Mouse (Mus musculus) hindbrain, embryonic 13.5 days (tissue): Measurements from ENCODE around the gene Siah1a. TPM values are rescaled to one million over a fixed set of nuclear protein-coding genes. Genes with fewer than 3 reads are reported as not detected.

Experiments
- ATAC-seq: fragments of 200-750 bp; cut with Nextera tagmentation; 2 replicates; pipeline ENCODE4 v1.8.0; 2017; ENCODE audit warnings: moderate TSS enrichment; ENCODE audit not compliant: low FRiP score
- H3K27ac ChIP-seq: fragments of 300-500 bp; sonication (generic); 2 replicates; pipeline ENCODE4 v1.5.1; 2015; ENCODE audit warnings: inconsistent platforms, mild to moderate bottlenecking, moderate library complexity
- H3K27me3 ChIP-seq: fragments of 300-500 bp; sonication (generic); 2 replicates; pipeline ENCODE4 v1.6.1; 2015; ENCODE audit warnings: mild to moderate bottlenecking, inconsistent platforms
- H3K36me3 ChIP-seq: fragments of 300-500 bp; sonication (generic); 2 replicates; pipeline ENCODE4 v1.6.1; 2015; ENCODE audit warnings: mild to moderate bottlenecking, inconsistent platforms
- H3K4me1 ChIP-seq: fragments of 300-500 bp; sonication (generic); replicated peaks from 2 replicates; pipeline ENCODE4 v1.6.1; 2015; ENCODE audit warnings: inconsistent platforms
- H3K4me2 ChIP-seq: fragments of 300-500 bp; sonication (generic); 2 replicates; pipeline ENCODE4 v1.6.1; 2015; ENCODE audit warnings: inconsistent platforms, mild to moderate bottlenecking, moderate library complexity
- H3K4me3 ChIP-seq: fragments of 300-500 bp; sonication (generic); 2 replicates; pipeline ENCODE4 v1.5.1; 2015; ENCODE audit warnings: mild to moderate bottlenecking, inconsistent platforms
- H3K9ac ChIP-seq: fragments of 300-500 bp; sonication (generic); 2 replicates; pipeline ENCODE4 v1.6.1; 2015; ENCODE audit warnings: mild to moderate bottlenecking, inconsistent platforms
- H3K9me3 ChIP-seq: fragments of 300-500 bp; sonication (generic); 2 replicates; pipeline ENCODE4 v1.6.1; 2016; ENCODE audit warnings: inconsistent platforms
- WGBS: fragments of 180-500 bp; shearing (Covaris S2); methylation state at CpG from one replicate; pipeline ENCODE4 v1.1.7; 2015; 5-methylcytosine and 5-hydroxymethylcytosine counted together
- polyA plus RNA-seq: library from polyadenylated mRNA; unstranded; fragments of >200 nt; fragmentation: Nextera tagmentation; extraction: Ambion mirVana; gene quantifications from 2 replicates; pipeline ENCODE4 v1.2.1, GENCODE M21; 2015

Gene Siah1a
- polyA plus RNA-seq, 1 experiment from 2014 or later, result 88.6 TPM

DNA sequence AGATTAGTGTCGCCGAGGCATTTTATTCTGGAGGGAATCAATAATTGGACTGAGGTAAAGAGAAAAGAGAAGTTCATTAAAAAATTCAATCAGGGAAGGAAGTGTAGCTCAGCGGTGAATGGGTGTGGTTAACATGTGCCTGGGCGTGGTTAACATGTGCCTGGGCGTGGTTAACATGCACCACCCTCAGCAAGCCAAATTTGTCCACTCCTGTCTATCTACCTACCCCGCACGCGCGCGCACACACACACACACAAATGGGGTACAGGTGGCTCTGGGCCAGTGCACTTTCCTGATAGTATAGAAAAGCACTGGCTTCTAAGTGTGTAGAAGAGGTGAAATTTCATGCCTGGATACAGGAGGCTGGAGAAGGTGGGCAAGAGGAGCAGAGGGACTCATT is 19.4 kb upstream of the Siah1a start:
- no peaks in the 10 kb centered on the region for H3K36me3 ChIP-seq
- no peaks in the 10 kb centered on the region for H3K27me3 ChIP-seq
- H3K27ac ChIP-seq, result no peak overlapping the region
- no peak overlapping the region for H3K9ac ChIP-seq
- no peaks in the 10 kb centered on the region for H3K4me1 ChIP-seq
- no peak overlapping the region for H3K4me2 ChIP-seq
- H3K4me3 ChIP-seq, result no peak overlapping the region
- ATAC-seq, result no peak
- 89% methylated on average over 10 of the region's 10 CpGs for WGBS
- H3K9me3 ChIP-seq, result no peaks in the 10 kb centered on the region

DNA sequence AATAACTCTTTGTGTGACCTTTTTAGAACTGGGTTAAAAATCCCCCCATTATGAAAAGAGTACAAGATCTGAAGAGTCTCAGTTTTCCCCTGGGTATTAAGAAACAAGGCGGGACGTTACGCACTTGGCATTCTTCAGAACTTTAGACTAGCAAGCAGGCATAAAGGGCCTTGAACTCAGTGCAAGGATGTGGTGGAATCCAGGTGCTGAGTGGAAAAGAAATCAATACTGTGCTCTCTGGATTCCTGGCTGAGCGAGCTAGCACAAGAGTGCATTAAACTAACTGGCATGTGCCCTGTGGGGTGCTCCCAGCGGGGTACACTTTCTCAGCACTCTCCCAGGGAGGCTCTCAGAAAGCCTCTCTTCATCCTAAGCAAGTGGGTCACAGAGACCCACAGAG is 17.1 kb upstream of the Siah1a start:
- Histone ChIP-seq H3K4me2 (no peak overlapping the region), H3K9ac (no peak overlapping the region), H3K36me3 (no peaks in the 10 kb centered on the region), H3K27me3 (no peaks in the 10 kb centered on the region), H3K27ac (no peak overlapping the region), H3K9me3 (no peaks in the 10 kb centered on the region), H3K4me1 (no peaks in the 10 kb centered on the region), H3K4me3 (no peak overlapping the region)
- no peak for ATAC-seq
- 60% methylated on average over 5 of the region's 5 CpGs for WGBS

DNA sequence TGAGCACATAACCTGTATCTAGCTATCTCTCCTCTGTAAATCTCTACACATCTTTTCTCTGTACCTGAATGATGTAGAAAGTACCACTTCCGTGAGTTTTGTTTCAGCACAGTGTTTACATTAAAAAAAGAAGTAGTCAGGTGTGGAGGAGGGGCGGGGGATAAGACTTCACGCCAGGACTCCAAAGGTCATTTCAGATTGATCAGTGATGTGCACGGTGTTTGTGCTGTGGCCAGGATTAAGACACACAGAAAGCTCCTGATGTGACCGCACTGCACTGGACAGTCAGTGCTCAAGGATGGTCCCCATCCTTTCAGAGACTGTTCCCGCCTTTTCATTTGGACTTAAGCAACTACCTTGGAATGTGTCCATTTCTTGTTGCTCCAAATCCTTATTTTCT is 15.0 kb upstream of the Siah1a start:
- Histone ChIP-seq H3K4me1 (peaks cover 6% of the 10 kb centered on the region), H3K9ac (no peak overlapping the region), H3K9me3 (no peaks in the 10 kb centered on the region), H3K4me3 (no peak overlapping the region), H3K27ac (no peak overlapping the region), H3K36me3 (no peaks in the 10 kb centered on the region), H3K4me2 (no peak overlapping the region), H3K27me3 (0 out of 2 replicates have a peak, but pooled peaks cover 3% of the 10 kb centered on the region)
- WGBS, result 79% methylated on average over 6 of the region's 6 CpGs
- ATAC-seq, result no peak

DNA sequence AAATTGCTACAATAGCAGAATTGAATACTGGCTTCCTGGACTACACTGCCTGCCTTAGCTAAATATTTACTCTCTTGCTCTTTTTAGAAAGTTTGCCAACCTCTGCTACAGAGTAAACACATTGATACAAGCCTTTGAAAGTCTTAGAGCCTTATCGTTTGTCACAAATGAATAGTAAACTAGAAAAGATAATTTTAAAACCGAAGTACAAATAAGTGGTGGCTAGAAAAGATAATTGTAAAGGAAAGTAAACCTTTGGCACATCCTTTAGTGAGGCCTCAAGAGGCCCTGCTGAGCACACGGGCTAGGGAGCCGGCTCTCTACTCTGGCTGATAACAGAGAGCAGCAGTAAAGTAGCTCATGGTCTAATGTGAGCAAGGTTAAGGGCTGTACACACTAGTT is 13.4 kb upstream of the Siah1a start:
- Histone ChIP-seq H3K9ac (no peak overlapping the region), H3K4me1 (peaks cover 6% of the 10 kb centered on the region), H3K36me3 (no peaks in the 10 kb centered on the region), H3K9me3 (no peaks in the 10 kb centered on the region), H3K27ac (no peak overlapping the region), H3K27me3 (0 out of 2 replicates have a peak, but pooled peaks cover 3% of the 10 kb centered on the region), H3K4me3 (no peak overlapping the region), H3K4me2 (no peak overlapping the region)
- no peak for ATAC-seq
- 64% methylated on average over 4 of the region's 4 CpGs for WGBS

DNA sequence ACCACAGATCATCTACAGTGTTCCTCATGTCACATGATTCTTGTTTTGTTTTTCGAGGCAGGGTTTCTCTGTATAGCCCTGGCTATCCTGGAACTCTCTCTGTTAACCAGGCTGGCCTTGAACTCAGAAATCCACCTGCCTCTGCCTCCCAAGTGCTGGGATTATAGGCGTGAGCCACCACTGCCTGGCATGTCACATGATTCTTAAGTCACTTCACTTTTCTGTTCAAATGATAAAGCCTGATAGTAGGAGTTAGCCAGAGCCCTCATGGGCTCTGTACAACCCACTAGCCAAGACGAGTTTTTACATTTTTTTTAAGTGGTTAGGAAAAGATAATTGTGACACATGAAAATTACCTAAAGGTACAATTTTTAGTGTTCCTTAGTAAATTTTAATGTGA is 12.9 kb upstream of the Siah1a start:
- no peak overlapping the region for H3K27ac ChIP-seq

DNA sequence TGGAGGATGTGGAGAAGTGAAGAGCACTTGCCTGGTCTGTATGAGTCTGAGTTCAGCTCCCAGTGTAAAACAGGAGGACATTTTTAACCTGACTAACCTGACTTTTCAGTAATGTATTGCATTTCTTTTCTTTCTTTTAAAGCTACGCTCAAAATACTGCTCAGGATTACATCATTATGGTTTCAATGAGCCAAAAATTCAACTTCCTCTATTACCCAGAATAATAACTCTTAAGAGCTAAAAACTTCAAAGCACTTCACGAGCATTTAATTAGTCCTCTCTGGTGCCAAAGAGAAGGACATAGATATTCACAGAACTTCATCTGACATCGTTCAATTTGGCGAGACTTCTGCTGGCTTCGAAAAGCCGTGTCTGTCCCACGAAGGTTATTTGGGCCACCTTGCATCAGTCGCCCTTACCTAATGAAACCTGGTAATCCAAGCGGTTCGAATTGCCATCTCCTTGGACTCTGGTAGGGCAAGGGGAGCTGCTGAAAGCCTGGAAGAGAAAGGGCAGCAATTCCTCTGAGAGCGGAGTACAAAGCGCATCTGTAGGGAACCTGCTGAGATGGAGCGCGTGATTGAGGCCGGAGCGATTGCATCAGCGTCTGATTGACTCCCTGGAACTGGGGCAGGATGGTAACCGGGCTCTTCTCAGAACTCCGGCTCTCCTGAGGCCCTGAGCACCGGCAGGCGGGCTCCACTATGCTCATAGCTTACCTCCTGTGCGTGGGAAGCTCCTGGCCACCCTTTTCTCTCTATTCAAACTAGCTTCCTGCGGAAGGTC is 11.4 kb upstream of the Siah1a start:
- H3K4me1 ChIP-seq, result peaks cover 6% of the 10 kb centered on the region
- no peaks in the 10 kb centered on the region for H3K36me3 ChIP-seq
- 16% methylated on average over 23 of the region's 23 CpGs for WGBS
- peak overlapping the region; percentile 55 for H3K9ac ChIP-seq
- H3K4me2 ChIP-seq, result peak overlapping the region; percentile 48
- H3K4me3 ChIP-seq, result peak overlapping the region; percentile 11; the same call in 1 of the 2 replicates
- no peaks in the 10 kb centered on the region for H3K9me3 ChIP-seq
- no peak overlapping the region for H3K27ac ChIP-seq
- 0 out of 2 replicates have a peak, but pooled peaks cover 3% of the 10 kb centered on the region for H3K27me3 ChIP-seq
- ATAC-seq, result no peak

More for the DNA sequence above, 12.9 kb upstream of the Siah1a start:
- ATAC-seq, result no peak
- H3K9me3 ChIP-seq, result no peaks in the 10 kb centered on the region
- 81% methylated on average over 3 of the region's 3 CpGs for WGBS
- H3K9ac ChIP-seq, result no peak overlapping the region
- H3K27me3 ChIP-seq, result 0 out of 2 replicates have a peak, but pooled peaks cover 3% of the 10 kb centered on the region
- no peaks in the 10 kb centered on the region for H3K36me3 ChIP-seq
- peaks cover 6% of the 10 kb centered on the region for H3K4me1 ChIP-seq
- no peak overlapping the region for H3K4me3 ChIP-seq
- no peak overlapping the region for H3K4me2 ChIP-seq

DNA sequence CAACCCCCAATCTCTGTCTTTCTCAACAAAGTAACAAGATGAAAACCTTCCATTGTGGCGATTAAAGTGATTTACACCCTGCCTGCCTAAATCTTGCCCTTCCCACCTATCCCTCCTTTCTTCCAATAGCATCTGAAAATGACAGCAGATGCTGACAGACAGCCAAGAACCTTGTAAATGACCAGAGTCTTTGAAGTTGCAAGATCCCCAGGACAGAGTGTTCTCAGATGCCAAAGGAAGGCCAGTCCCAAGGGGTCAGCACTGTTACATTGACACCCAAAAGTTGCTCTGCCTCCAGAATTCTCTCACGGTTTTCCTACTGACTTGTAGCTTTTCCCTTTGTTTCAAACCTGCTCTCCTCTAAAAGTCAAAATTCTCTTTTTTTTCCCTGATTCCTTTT is 4.1 kb upstream of the Siah1a start:
- ATAC-seq, result no peak
- WGBS, result 63% methylated on average over 2 of the region's 2 CpGs
- Histone ChIP-seq H3K27me3 (no peaks in the 10 kb centered on the region), H3K27ac (no peak overlapping the region), H3K4me2 (no peak overlapping the region), H3K36me3 (no peaks in the 10 kb centered on the region), H3K9ac (no peak overlapping the region), H3K4me3 (no peak overlapping the region), H3K4me1 (peaks cover 9% of the 10 kb centered on the region), H3K9me3 (no peaks in the 10 kb centered on the region)

DNA sequence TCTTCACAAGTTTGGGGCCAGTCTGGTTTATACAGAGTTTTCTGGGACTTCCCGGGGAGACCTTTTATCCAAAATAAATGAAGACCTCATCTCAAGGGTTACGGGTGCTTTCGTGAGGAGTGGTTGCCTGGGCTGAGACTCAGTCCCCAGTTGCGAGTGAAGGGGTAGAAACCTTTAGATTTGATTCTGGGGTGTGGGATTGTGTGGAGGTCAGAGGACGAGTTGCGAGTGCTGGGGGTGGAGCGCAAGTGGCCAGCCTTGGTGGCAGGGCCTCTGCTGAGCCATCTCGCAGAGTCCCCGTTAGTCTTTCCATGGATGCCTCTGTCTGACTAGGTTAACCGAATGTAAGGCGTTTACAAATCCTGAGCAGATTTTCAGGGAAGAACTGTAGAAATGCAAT is 777 bp upstream of the Siah1a start:
- H3K36me3 ChIP-seq, result no peaks in the 10 kb centered on the region
- no peaks in the 10 kb centered on the region for H3K9me3 ChIP-seq
- peaks cover 37% of the 10 kb centered on the region for H3K4me1 ChIP-seq
- H3K27me3 ChIP-seq, result no peaks in the 10 kb centered on the region
- H3K4me2 ChIP-seq, result peak overlapping the region; percentile 78
- 1% methylated on average over 11 of the region's 11 CpGs for WGBS
- ATAC-seq, result peak; percentile 49
- H3K4me3 ChIP-seq, result peak overlapping the region; percentile 85
- H3K9ac ChIP-seq, result peak overlapping the region; percentile 98
- H3K27ac ChIP-seq, result peak overlapping the region; percentile 99

DNA sequence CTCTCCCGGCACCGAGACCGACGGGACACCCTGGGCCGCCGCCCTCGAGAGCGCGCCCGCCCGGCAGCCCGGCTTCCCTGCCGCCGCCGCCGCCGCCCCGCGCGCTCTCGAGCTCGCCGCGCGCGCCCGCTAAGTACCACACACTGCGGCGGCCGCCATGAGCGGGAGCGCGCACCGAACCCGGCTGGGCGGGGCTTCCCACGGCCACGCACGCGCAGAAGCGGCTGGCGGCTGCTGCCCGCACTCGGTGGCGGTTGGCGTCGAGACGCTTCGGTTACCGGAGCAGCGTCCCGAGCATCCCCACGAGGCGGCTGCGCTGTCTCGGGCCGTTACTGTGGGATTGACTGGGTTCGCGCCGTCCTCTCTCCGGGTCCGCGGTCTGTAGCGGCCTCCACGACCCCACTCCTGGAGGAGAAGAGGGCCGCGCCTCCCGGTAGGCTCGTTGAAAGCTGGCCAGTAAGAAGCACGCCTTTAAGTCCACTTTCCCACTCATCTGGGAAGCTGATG is 254 bp upstream of the Siah1a start:
- H3K27me3 ChIP-seq, result no peaks in the 10 kb centered on the region
- H3K4me1 ChIP-seq, result peaks cover 40% of the 10 kb centered on the region
- peak overlapping the region; percentile 78 for H3K4me2 ChIP-seq
- under 1% methylated on average over 48 of the region's 70 CpGs for WGBS
- H3K27ac ChIP-seq, result peak overlapping the region; percentile 99
- H3K4me3 ChIP-seq, result peak overlapping the region; percentile 85
- ATAC-seq, result peak; percentile 88
- no peaks in the 10 kb centered on the region for H3K9me3 ChIP-seq
- H3K36me3 ChIP-seq, result no peaks in the 10 kb centered on the region
- peak overlapping the region; percentile 98 for H3K9ac ChIP-seq

DNA sequence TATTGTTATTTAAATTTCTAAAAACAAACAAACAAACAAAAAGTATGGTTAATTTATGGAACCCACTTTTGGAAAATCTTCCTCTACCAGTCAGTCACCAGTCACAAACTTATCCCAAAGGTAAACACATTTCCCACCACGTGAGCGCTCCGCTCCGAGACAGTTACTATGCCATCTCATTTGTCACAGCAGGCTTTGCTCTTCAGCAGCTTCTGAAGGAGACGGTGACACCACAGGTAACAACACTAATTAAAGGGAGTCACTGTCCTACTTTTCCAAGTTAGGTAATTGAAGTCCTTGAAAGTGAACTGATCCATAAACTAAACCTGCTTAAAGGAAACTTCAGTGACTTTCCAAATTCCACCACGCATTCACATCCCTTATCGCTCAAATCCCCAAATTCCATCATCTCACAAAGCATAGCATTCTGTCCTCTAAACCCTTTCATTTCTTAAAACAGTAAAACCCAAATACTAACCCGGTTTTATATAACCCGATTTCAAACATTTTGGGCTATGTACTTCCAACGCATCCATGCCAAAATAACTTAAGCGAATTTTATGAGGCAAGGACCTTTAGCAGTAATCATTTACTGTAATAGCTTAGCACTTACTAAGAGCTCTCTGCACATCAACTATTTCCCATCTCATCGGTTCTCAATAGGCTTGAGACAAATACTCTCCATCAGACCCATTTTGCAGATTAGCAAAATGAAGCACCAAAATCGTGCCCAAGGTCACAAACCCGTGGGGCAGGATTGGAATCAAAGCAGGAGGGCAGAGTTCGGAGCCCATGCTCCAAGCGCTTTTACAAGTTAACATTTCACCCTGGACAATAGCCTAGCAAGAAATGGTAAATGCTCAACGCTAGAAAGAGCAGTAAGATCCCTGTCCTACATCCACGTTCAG is 1.2 kb downstream of the Siah1a start:
- no peaks in the 10 kb centered on the region for H3K9me3 ChIP-seq
- WGBS, result 7% methylated on average over 18 of the region's 18 CpGs
- H3K27ac ChIP-seq, result peak overlapping the region; percentile 99
- H3K4me3 ChIP-seq, result peak overlapping the region; percentile 85
- peaks cover 40% of the 10 kb centered on the region for H3K4me1 ChIP-seq
- no peaks in the 10 kb centered on the region for H3K36me3 ChIP-seq
- ATAC-seq, result no peak
- H3K27me3 ChIP-seq, result no peaks in the 10 kb centered on the region
- H3K9ac ChIP-seq, result peak overlapping the region; percentile 98
- peak overlapping the region; percentile 78 for H3K4me2 ChIP-seq

DNA sequence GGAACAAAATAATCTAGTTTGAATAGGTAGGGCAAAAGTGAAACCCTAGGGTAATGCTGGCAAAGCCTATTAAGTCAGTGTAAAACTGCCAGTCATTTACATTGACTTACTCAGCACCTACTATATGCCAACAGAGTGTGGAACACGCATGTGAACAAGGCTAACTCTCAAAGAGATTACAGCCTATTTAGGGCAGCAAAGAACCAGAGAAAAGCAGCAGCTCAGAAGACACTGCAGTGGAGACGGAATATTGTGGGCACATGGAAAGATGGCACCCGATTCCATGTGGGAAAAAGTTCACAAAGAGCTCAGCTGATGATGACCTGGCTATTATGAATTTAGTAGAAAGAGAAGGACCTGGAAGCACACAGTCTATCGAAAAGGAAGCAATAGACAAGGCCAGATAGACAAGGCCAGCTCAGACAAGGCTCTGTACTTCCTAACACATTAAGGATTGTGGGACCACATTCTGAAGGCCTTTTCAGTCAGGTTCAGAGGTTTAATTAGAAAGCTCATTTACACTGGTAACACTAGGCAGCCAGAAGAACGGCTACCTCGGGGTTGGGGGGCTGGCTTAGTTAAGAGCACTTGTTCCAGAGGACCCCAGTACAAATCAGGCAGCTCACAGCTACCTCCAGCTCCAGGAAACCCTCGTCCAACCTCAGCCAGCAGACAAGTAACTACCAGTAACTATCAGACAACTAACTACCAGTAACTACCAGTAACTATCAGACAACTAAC is 3.0 kb downstream of the Siah1a start:
- peak overlapping the region; percentile 21; the same call in 1 of the 2 replicates for H3K4me2 ChIP-seq
- no peak overlapping the region for H3K9ac ChIP-seq
- no peaks in the 10 kb centered on the region for H3K9me3 ChIP-seq
- H3K27ac ChIP-seq, result no peak overlapping the region
- 85% methylated on average over 7 of the region's 7 CpGs for WGBS
- no peaks in the 10 kb centered on the region for H3K36me3 ChIP-seq
- H3K4me1 ChIP-seq, result peaks cover 40% of the 10 kb centered on the region
- ATAC-seq, result no peak
- H3K27me3 ChIP-seq, result no peaks in the 10 kb centered on the region
- H3K4me3 ChIP-seq, result no peak overlapping the region

DNA sequence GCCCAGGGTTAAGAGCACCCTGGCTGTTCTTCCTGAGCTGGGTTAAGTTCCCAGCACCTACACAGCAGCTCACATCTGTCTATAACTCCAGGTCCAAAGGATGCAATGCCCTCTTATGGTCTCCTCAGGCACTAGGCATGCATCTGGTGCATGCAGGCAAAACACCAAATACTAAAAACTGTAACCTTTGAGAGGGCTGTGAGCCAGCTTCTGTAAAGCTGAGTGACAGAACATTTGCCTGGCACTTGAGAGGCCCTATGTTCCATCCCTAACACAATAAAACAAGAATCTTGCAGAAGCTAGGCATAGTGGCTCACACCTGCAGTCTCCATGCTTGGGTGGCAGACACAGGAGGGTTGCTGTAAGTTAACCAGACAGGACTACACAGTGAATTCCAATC is 4.1 kb downstream of the Siah1a start:
- H3K9me3 ChIP-seq, result no peaks in the 10 kb centered on the region
- H3K27ac ChIP-seq, result no peak overlapping the region
- no peaks in the 10 kb centered on the region for H3K27me3 ChIP-seq
- no peak for ATAC-seq
- no peak overlapping the region for H3K9ac ChIP-seq
- no peak overlapping the region for H3K4me3 ChIP-seq
- H3K4me2 ChIP-seq, result no peak overlapping the region
- peaks cover 39% of the 10 kb centered on the region for H3K4me1 ChIP-seq
- no peaks in the 10 kb centered on the region for H3K36me3 ChIP-seq
